Mouse (Mus musculus) thymus, postnatal 0 days (tissue): ENCODE measurements around the gene Zfp592. TPM values are rescaled to one million over a fixed set of nuclear protein-coding genes. Genes with fewer than 3 reads are reported as not detected.

Source experiments
- DNase-seq: peaks from one replicate; pipeline ENCODE4 v3.0.0-alpha.2; 2015; ENCODE audit warnings: low spot score
- polyA plus RNA-seq: library from polyadenylated mRNA; unstranded; fragments of >200 nt; fragmentation: Nextera tagmentation; extraction: Ambion mirVana; gene quantifications from 2 replicates; pipeline ENCODE4 v1.2.1, GENCODE M21; 2015

Zfp592 gene
- polyA plus RNA-seq, 1 experiment from 2014 or later: 13.1 TPM

GRCm38 (mm10) chr7:80993834-80994662 lies 567 bp downstream of the Zfp592 start:
- no peak for DNase-seq

DNA sequence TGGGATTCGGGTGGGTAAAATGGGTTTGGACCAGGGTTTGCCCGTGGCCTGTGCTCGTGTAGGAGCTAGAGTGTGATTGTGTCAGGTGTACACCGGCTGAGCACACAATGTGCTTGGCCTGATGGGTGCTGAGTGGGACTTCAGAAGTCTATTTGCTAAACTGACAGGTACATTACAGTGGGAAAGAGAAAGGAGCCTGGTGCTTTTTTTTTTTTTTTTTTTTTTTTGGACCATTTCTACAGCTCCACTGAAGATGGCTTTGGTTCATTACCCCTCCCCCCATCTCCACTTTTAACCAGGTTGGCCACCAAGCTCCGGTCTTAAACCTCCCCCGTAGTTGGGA lies 1.2 kb downstream of the Zfp592 start:
- peak; percentile 22 for DNase-seq

- peak; percentile 33 for DNase-seq
Observed at GRCm38 (mm10) chr7:80995266-80996146, 2.0 kb downstream of the Zfp592 start.

DNA sequence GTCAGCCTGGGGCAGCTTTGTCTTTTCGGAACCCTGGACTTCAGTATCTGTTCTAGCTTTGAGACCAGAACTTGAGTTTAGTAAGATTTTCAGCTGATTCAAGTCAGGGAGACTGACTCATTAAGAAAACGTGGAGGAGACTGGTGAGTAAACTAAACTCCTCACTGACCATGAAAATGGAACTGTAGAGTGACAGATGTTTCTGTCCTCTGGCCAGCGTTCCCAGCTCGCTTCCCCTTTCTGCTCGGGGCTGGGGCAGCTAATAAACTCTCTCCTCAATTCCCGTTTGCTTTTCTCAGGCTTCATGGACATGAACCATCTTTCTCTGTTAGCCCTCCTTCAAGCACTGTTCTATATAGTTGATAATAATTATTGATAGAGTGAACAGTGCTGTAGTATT lies 4.3 kb downstream of the Zfp592 start:
- no peak for DNase-seq

DNA sequence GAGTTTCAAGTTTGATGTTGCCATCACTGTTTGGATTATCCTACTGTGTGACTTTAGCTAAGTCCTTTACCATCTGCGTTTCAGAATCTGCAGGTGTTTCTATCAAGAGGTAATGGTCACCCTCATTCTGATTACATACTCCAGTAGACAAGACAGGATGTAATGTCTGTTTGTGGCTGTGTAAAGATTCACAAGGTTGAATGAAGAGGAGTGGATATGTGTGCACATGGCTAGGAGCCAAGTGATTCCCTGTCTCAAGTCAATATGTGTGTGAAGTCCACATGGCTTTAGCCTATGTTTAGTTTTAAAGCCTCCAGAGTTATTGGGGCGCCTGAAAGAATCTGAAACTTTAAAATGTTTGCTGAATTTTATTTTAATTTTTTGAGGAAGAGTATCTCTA lies 6.1 kb downstream of the Zfp592 start:
- no peak for DNase-seq

DNA sequence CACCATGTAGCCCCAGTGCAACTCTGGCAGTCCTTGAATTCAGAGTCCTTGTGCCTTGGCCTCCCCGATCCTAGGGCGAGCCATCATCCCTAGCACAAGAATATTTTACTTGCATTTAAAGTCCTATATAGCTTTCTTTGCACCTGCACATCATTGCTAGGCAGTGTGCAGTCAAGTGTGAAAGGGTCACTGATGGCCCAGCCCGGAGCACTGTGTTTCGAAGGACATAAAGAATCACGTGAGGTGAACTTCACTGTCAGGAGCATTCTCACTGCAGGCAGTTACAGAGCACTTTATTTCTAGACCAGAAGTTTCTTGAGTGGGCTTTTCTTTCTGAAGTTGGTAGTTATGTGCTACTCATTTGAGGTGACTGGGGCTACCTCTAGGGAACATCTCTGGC lies 8.4 kb downstream of the Zfp592 start:
- DNase-seq: no peak

- peak; percentile 26 for DNase-seq
Observed at GRCm38 (mm10) chr7:81004556-81005079, 11.1 kb downstream of the Zfp592 start.

GRCm38 (mm10) chr7:81005969-81006368 lies 12.5 kb downstream of the Zfp592 start:
- DNase-seq: no peak

DNA sequence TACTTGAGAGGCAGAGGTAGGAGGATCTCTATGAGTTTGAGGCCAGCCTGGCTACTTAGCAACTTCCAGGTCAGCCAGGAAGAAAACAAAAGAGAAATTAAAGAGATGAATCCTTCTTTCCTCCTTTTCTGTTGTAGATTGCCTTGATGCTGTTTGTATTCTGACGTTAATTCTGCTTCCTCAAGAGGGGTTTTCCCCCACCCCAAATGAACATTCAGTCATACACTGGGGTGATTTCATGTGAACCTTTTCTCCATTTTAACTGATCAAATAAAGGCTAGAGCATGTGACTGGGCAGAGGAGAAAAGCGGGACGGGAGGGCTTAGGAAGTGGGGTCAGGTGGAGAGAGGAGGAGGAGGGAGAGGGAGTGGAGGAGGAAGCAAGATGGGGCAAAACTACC lies 14.8 kb downstream of the Zfp592 start:
- DNase-seq: no peak

GRCm38 (mm10) chr7:81011576-81011975 lies 18.1 kb downstream of the Zfp592 start:
- DNase-seq: no peak

GRCm38 (mm10) chr7:81020307-81020706 lies 26.8 kb downstream of the Zfp592 start:
- DNase-seq: no peak

- no peak for DNase-seq
Observed at GRCm38 (mm10) chr7:81022731-81023130, 29.2 kb downstream of the Zfp592 start.

- no peak for DNase-seq
Observed at GRCm38 (mm10) chr7:81024118-81024517, 30.6 kb downstream of the Zfp592 start.

- DNase-seq: no peak
Observed at GRCm38 (mm10) chr7:81024651-81025050, 31.2 kb downstream of the Zfp592 start.

DNA sequence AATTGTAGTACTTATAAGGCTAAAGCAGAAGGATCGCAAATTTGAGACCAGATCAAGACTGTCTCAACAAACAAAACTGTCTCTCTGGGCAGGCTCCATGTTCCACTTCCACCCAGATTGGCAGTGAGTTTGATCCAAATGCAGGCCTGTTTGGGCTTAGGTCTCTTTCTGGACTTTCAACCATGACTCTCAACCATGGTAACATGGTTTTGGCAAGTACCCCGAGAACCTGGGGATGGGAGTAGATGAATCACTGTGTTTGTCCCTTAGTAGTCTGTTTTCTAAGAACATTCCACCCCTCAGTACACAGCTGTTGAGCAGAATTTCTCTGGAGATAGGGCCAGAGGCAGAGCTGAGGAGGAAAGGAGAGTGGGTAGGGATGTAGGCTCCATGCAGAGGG lies 32.3 kb downstream of the Zfp592 start:
- DNase-seq: no peak

GRCm38 (mm10) chr7:81039711-81040110 lies 46.2 kb downstream of the Zfp592 start:
- no peak for DNase-seq

- no peak for DNase-seq
Observed at GRCm38 (mm10) chr7:81043023-81043620, 49.6 kb downstream of the Zfp592 start.

DNA sequence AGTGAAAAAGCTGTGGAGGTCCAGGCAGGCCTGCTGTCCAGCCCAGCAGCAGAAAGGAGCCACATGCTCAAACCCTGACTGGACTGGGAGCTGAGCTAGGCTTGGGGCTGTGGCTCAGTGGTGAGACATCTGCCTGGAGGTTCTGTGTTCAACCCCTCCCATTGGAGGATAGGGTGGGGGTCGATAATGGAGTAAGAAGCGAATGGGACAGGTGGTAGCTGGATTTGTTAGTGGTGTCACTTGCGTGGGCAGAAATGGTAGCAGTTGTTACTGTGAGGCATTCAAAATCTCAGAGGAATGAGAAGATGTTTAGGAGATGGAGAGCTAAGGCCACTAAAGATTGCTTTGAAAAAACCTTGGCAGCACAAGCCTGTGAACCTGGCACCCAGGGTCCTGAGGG lies 54.4 kb downstream of the Zfp592 start:
- DNase-seq: no peak

DNA sequence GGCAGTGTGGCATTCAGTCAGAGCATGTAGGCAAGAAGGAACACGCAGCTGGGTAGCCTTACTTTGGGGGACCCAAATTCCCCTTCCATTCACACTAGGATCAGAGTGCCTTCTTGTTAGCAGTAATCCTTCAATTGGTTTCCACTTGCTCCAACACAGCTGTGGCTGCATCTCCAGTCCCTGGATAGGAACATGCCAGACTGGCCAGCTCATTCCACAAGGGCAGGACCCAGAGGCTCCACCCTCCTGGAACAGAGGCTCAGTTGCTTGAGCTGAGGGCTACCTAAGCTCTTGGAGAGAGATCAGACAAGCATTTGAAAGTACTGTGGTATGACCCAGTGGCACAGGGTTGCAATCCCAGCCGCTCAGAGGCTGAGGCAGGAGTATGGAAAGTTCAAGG lies 55.0 kb downstream of the Zfp592 start:
- DNase-seq: no peak

- DNase-seq: no peak
Observed at GRCm38 (mm10) chr7:81049966-81050365, 56.5 kb downstream of the Zfp592 start.

GRCm38 (mm10) chr7:81055709-81056370 lies 62.4 kb downstream of the Zfp592 start:
- no peak for DNase-seq
